Mouse (Mus musculus) embryonic facial prominence, embryonic 15.5 days (tissue): ENCODE measurements at regions not wholly inside any gene's neighbourhood (a gene's known extent, or its start where the extent isn't known, plus 50 kb on each side); places are given as distances from the start of the nearest gene placed in this dataset.

Experiments used
- ATAC-seq: fragments of 200-750 bp; cut with Nextera tagmentation; 2 replicates; pipeline ENCODE4 v1.8.0; 2017; ENCODE audit warnings: low read depth, moderate TSS enrichment; ENCODE audit not compliant: insufficient number of reproducible peaks, low FRiP score, low TSS enrichment
- H3K27ac ChIP-seq: fragments of 300-500 bp; sonication (generic); replicated peaks from 2 replicates; pipeline ENCODE4 v1.5.1; 2015; ENCODE audit warnings: mild to moderate bottlenecking, inconsistent platforms
- H3K27me3 ChIP-seq: fragments of 300-500 bp; sonication (generic); 2 replicates; pipeline ENCODE4 v1.6.1; 2015; ENCODE audit warnings: inconsistent platforms
- H3K36me3 ChIP-seq: fragments of 300-500 bp; sonication (generic); 2 replicates; pipeline ENCODE4 v1.6.1; 2015; ENCODE audit warnings: mild to moderate bottlenecking, inconsistent platforms
- H3K4me1 ChIP-seq: fragments of 300-500 bp; sonication (generic); 2 replicates; pipeline ENCODE4 v1.6.1; 2015; ENCODE audit warnings: inconsistent platforms
- H3K4me2 ChIP-seq: fragments of 300-500 bp; sonication (generic); replicated peaks from 2 replicates; pipeline ENCODE4 v1.6.1; 2015; ENCODE audit warnings: mild to moderate bottlenecking, inconsistent platforms
- H3K4me3 ChIP-seq: fragments of 300-500 bp; sonication (generic); replicated peaks from 2 replicates; pipeline ENCODE4 v1.5.1; 2015; ENCODE audit warnings: mild to moderate bottlenecking, inconsistent platforms
- H3K9ac ChIP-seq: fragments of 300-500 bp; sonication (generic); 2 replicates; pipeline ENCODE4 v1.6.1; 2015; ENCODE audit warnings: inconsistent platforms
- H3K9me3 ChIP-seq: fragments of 300-500 bp; sonication (generic); replicated peaks from 2 replicates; pipeline ENCODE4 v1.6.1; 2016; ENCODE audit warnings: inconsistent platforms
- WGBS: fragments of 180-500 bp; shearing (Covaris S2); methylation state at CpG from one replicate; pipeline ENCODE4 v1.1.7; 2015; 5-methylcytosine and 5-hydroxymethylcytosine counted together

GRCm38 (mm10) chr17:4380873-4381272, 613.3 kb upstream of the Arid1b start:
- no peak for ATAC-seq
- H3K27me3 ChIP-seq, result no peaks in the 10 kb centered on the region
- H3K4me1 ChIP-seq, result no peaks in the 10 kb centered on the region

GRCm38 (mm10) chr17:4381896-4382685, 612.0 kb upstream of the Arid1b start:
- WGBS, result 78% methylated on average over 13 of the region's 13 CpGs
- no peaks in the 10 kb centered on the region for H3K4me1 ChIP-seq
- no peak for ATAC-seq

More at GRCm38 (mm10) chr17:4380873-4381272, 613.3 kb upstream of the Arid1b start:
- H3K4me2 ChIP-seq, result no peak overlapping the region
- H3K27ac ChIP-seq, result no peak overlapping the region
- H3K36me3 ChIP-seq, result no peaks in the 10 kb centered on the region
- no peaks in the 10 kb centered on the region for H3K9me3 ChIP-seq
- H3K9ac ChIP-seq, result no peak overlapping the region
- H3K4me3 ChIP-seq, result no peak overlapping the region

GRCm38 (mm10) chr17:4382716-4383115, 611.4 kb upstream of the Arid1b start:
- no peak overlapping the region for H3K27ac ChIP-seq
- H3K4me1 ChIP-seq, result no peaks in the 10 kb centered on the region
- H3K4me2 ChIP-seq, result no peak overlapping the region
- H3K9me3 ChIP-seq, result no peaks in the 10 kb centered on the region
- H3K4me3 ChIP-seq, result no peak overlapping the region
- no peak for ATAC-seq
- no peak overlapping the region for H3K9ac ChIP-seq
- no peaks in the 10 kb centered on the region for H3K36me3 ChIP-seq
- H3K27me3 ChIP-seq, result no peaks in the 10 kb centered on the region

More at GRCm38 (mm10) chr17:4381896-4382685, 612.0 kb upstream of the Arid1b start:
- no peaks in the 10 kb centered on the region for H3K27me3 ChIP-seq
- H3K4me3 ChIP-seq, result no peak overlapping the region
- no peak overlapping the region for H3K9ac ChIP-seq
- no peaks in the 10 kb centered on the region for H3K36me3 ChIP-seq
- no peak overlapping the region for H3K27ac ChIP-seq
- no peaks in the 10 kb centered on the region for H3K9me3 ChIP-seq
- no peak overlapping the region for H3K4me2 ChIP-seq

- ATAC-seq, result no peak
- no peaks in the 10 kb centered on the region for H3K9me3 ChIP-seq
- H3K4me3 ChIP-seq, result no peak overlapping the region
- no peak overlapping the region for H3K27ac ChIP-seq
- H3K4me2 ChIP-seq, result no peak overlapping the region
- no peaks in the 10 kb centered on the region for H3K27me3 ChIP-seq
- no peaks in the 10 kb centered on the region for H3K36me3 ChIP-seq
- 75% methylated on average over 4 of the region's 4 CpGs for WGBS
- H3K9ac ChIP-seq, result no peak overlapping the region
- H3K4me1 ChIP-seq, result no peaks in the 10 kb centered on the region
Observed at GRCm38 (mm10) chr17:4387616-4388015, 606.5 kb upstream of the Arid1b start.

- ATAC-seq, result no peak
- no peak overlapping the region for H3K4me3 ChIP-seq
- no peak overlapping the region for H3K9ac ChIP-seq
- no peaks in the 10 kb centered on the region for H3K27me3 ChIP-seq
- no peaks in the 10 kb centered on the region for H3K36me3 ChIP-seq
- H3K27ac ChIP-seq, result no peak overlapping the region
- 83% methylated on average over 4 of the region's 4 CpGs for WGBS
- H3K4me2 ChIP-seq, result no peak overlapping the region
- H3K4me1 ChIP-seq, result no peaks in the 10 kb centered on the region
- H3K9me3 ChIP-seq, result no peaks in the 10 kb centered on the region
Observed at GRCm38 (mm10) chr17:4390012-4390411, 604.1 kb upstream of the Arid1b start.

- no peak for ATAC-seq
Observed at GRCm38 (mm10) chr17:4390577-4390976, 603.6 kb upstream of the Arid1b start.

GRCm38 (mm10) chr17:4391210-4391609, 602.9 kb upstream of the Arid1b start:
- Histone ChIP-seq H3K9ac (no peak overlapping the region), H3K4me2 (no peak overlapping the region), H3K27ac (no peak overlapping the region), H3K9me3 (no peaks in the 10 kb centered on the region), H3K27me3 (no peaks in the 10 kb centered on the region), H3K36me3 (no peaks in the 10 kb centered on the region), H3K4me1 (no peaks in the 10 kb centered on the region), H3K4me3 (no peak overlapping the region)
- 65% methylated on average over 1 of the region's 1 CpGs for WGBS
- no peak for ATAC-seq

More at GRCm38 (mm10) chr17:4390577-4390976, 603.6 kb upstream of the Arid1b start:
- Histone ChIP-seq H3K4me2 (no peak overlapping the region), H3K9ac (no peak overlapping the region), H3K9me3 (no peaks in the 10 kb centered on the region), H3K4me1 (no peaks in the 10 kb centered on the region), H3K4me3 (no peak overlapping the region), H3K27ac (no peak overlapping the region), H3K27me3 (no peaks in the 10 kb centered on the region), H3K36me3 (no peaks in the 10 kb centered on the region)

- no peaks in the 10 kb centered on the region for H3K9me3 ChIP-seq
- no peak for ATAC-seq
- no peak overlapping the region for H3K27ac ChIP-seq
- no peaks in the 10 kb centered on the region for H3K36me3 ChIP-seq
- no peak overlapping the region for H3K4me2 ChIP-seq
- H3K4me3 ChIP-seq, result no peak overlapping the region
- 70% methylated on average over 5 of the region's 5 CpGs for WGBS
- H3K4me1 ChIP-seq, result no peaks in the 10 kb centered on the region
- H3K9ac ChIP-seq, result no peak overlapping the region
- no peaks in the 10 kb centered on the region for H3K27me3 ChIP-seq
Observed at GRCm38 (mm10) chr17:4396119-4396518, 598.0 kb upstream of the Arid1b start.

GRCm38 (mm10) chr17:4417686-4418085, 576.4 kb upstream of the Arid1b start:
- Histone ChIP-seq H3K4me2 (no peak overlapping the region), H3K9me3 (no peaks in the 10 kb centered on the region), H3K4me3 (no peak overlapping the region), H3K36me3 (no peaks in the 10 kb centered on the region), H3K27me3 (no peaks in the 10 kb centered on the region), H3K27ac (no peak overlapping the region), H3K9ac (no peak overlapping the region), H3K4me1 (no peaks in the 10 kb centered on the region)
- 61% methylated on average over 5 of the region's 5 CpGs for WGBS
- no peak for ATAC-seq

- Histone ChIP-seq H3K4me3 (no peak overlapping the region), H3K36me3 (no peaks in the 10 kb centered on the region), H3K27ac (no peak overlapping the region), H3K27me3 (no peaks in the 10 kb centered on the region), H3K9me3 (no peaks in the 10 kb centered on the region), H3K9ac (no peak overlapping the region), H3K4me1 (no peaks in the 10 kb centered on the region), H3K4me2 (no peak overlapping the region)
- WGBS, result 57% methylated on average over 6 of the region's 6 CpGs
- no peak for ATAC-seq
Observed at GRCm38 (mm10) chr17:4424451-4425168, 569.5 kb upstream of the Arid1b start.

- WGBS, result 77% methylated on average over 2 of the region's 2 CpGs
- Histone ChIP-seq H3K4me3 (no peak overlapping the region), H3K9ac (no peak overlapping the region), H3K27me3 (no peaks in the 10 kb centered on the region), H3K4me1 (no peaks in the 10 kb centered on the region), H3K36me3 (no peaks in the 10 kb centered on the region), H3K4me2 (no peak overlapping the region), H3K9me3 (no peaks in the 10 kb centered on the region), H3K27ac (no peak overlapping the region)
- ATAC-seq, result no peak
Observed at GRCm38 (mm10) chr17:4425342-4425741, 568.8 kb upstream of the Arid1b start.

- Histone ChIP-seq H3K4me3 (no peak overlapping the region), H3K36me3 (no peaks in the 10 kb centered on the region), H3K4me2 (no peak overlapping the region), H3K27me3 (no peaks in the 10 kb centered on the region), H3K4me1 (no peaks in the 10 kb centered on the region), H3K9ac (no peak overlapping the region), H3K27ac (no peak overlapping the region), H3K9me3 (no peaks in the 10 kb centered on the region)
- ATAC-seq, result no peak
- WGBS, result 54% methylated on average over 2 of the region's 2 CpGs
Observed at GRCm38 (mm10) chr17:4429036-4429435, 565.1 kb upstream of the Arid1b start.
